Mouse (Mus musculus) myocyte (in vitro differentiated cells): ENCODE data around the gene Rps6kc1. TPM values are rescaled to one million over a fixed set of nuclear protein-coding genes. Genes with fewer than 3 reads are reported as not detected.

Source experiments
- H3K27me3 ChIP-seq: one replicate; pipeline ENCODE4 v1.6.1; 2011; ENCODE audit not compliant: control insufficient read depth, insufficient read depth, insufficient read length
- H3K36me3 ChIP-seq: one replicate; pipeline ENCODE4 v1.6.1; 2011; ENCODE audit not compliant: control insufficient read depth, insufficient read depth
- H3K4me2 ChIP-seq: one replicate; pipeline ENCODE4 v1.6.1; 2011; ENCODE audit warnings: low read depth, control low read depth
- H3K4me3 ChIP-seq: one replicate; pipeline ENCODE4 v1.5.1; 2011; ENCODE audit warnings: mild to moderate bottlenecking, control low read depth, moderate library complexity
- H3K79me2 ChIP-seq: one replicate; pipeline ENCODE4 v1.6.1; 2011; ENCODE audit not compliant: control insufficient read depth, insufficient read depth
- H3ac ChIP-seq: one replicate; pipeline ENCODE4 v1.6.1; 2011; ENCODE audit not compliant: control insufficient read depth, insufficient read length
- CEBPB ChIP-seq: IDR thresholded peaks from 2 replicates; pipeline ENCODE4 v1.6.1; 2011; ENCODE audit warnings: mild to moderate bottlenecking, moderate library complexity; ENCODE audit not compliant: poor library complexity, insufficient read depth, severe bottlenecking
- E2F4 ChIP-seq: IDR thresholded peaks from one replicate; pipeline ENCODE4 v1.6.1; 2011; ENCODE audit warnings: mild to moderate bottlenecking, control low read depth, moderate library complexity; ENCODE audit not compliant: insufficient read depth
- MAX ChIP-seq: IDR thresholded peaks from one replicate; pipeline ENCODE4 v1.6.1; 2011; ENCODE audit warnings: low read depth, mild to moderate bottlenecking, control low read depth
- MYOD1 ChIP-seq, 3 experiments: IDR thresholded peaks; one replicate each; pipeline ENCODE4 v1.6.1; 2011; ENCODE audit warnings: control low read depth in 2 of 3, low read depth in 2 of 3, mild to moderate bottlenecking in 2 of 3, moderate library complexity in 1 of 3; ENCODE audit not compliant: insufficient read length in 2 of 3, control insufficient read depth in 1 of 3
- MYOG ChIP-seq, 3 experiments: IDR thresholded peaks; one replicate each; pipeline ENCODE4 v1.6.1; 2011; ENCODE audit warnings: control low read depth in 2 of 3, low read depth in 2 of 3, mild to moderate bottlenecking in 2 of 3; ENCODE audit not compliant: insufficient read length in 2 of 3, control insufficient read depth in 1 of 3, insufficient read depth in 1 of 3
- POLR2A ChIP-seq: IDR thresholded peaks from one replicate; pipeline ENCODE4 v1.6.1; 2011; ENCODE audit warnings: low read depth, mild to moderate bottlenecking, control low read depth, moderate library complexity; ENCODE audit not compliant: insufficient read length
- POLR2AphosphoS2 ChIP-seq: IDR thresholded peaks from one replicate; pipeline ENCODE4 v1.6.1; 2011; ENCODE audit warnings: low read depth, control low read depth; ENCODE audit not compliant: insufficient read length
- REST ChIP-seq: IDR thresholded peaks from one replicate; pipeline ENCODE4 v1.6.1; 2011; ENCODE audit warnings: mild to moderate bottlenecking, control low read depth, moderate library complexity; ENCODE audit not compliant: insufficient read depth, insufficient read length
- SRF ChIP-seq: IDR thresholded peaks from one replicate; pipeline ENCODE4 v1.6.1; 2011; ENCODE audit warnings: low read depth; ENCODE audit not compliant: control insufficient read depth, insufficient read length
- TCF12 ChIP-seq: IDR thresholded peaks from one replicate; pipeline ENCODE4 v1.6.1; 2011; ENCODE audit warnings: mild to moderate bottlenecking, control low read depth; ENCODE audit not compliant: poor library complexity, insufficient read depth, severe bottlenecking
- TCF3 ChIP-seq: IDR thresholded peaks from one replicate; pipeline ENCODE4 v1.6.1; 2011; ENCODE audit warnings: low read depth, control low read depth; ENCODE audit not compliant: insufficient read length
- USF1 ChIP-seq: IDR thresholded peaks from one replicate; pipeline ENCODE4 v1.6.1; 2011; ENCODE audit warnings: low read depth, mild to moderate bottlenecking, control low read depth, moderate library complexity
- polyA plus RNA-seq: library from polyadenylated mRNA; unstranded; fragments of >200 nt; fragmentation: generic; extraction: Trizol; gene quantifications from one replicate; pipeline ENCODE4 v1.2.1, GENCODE M21; 2012; ENCODE audit warnings: missing spikeins

Gene Rps6kc1
- polyA plus RNA-seq, 1 experiment: 18.9 TPM

- Histone ChIP-seq H3ac (no peak overlapping the region), H3K36me3 (no peaks in the 10 kb centered on the region), H3K4me2 (no peak overlapping the region), H3K4me3 (no peak overlapping the region), H3K27me3 (no peaks in the 10 kb centered on the region), H3K79me2 (no peaks in the 10 kb centered on the region)
- TF ChIP-seq USF1 (no peak), POLR2AphosphoS2 (no peak), TCF12 (no peak), MYOD1 (IDR thresholded peaks at IDR 0.05; ENCODE audit: control insufficient read depth in 1 of 3, insufficient read length in 2 of 3, low read depth in 2 of 3) (no peak), MAX (no peak), CEBPB (no peak), SRF (no peak), E2F4 (no peak), POLR2A (no peak), REST (no peak), TCF3 (no peak), MYOG (IDR thresholded peaks at IDR 0.05; ENCODE audit: control insufficient read depth in 1 of 3, insufficient read depth in 1 of 3, insufficient read length in 2 of 3, low read depth in 2 of 3) (no peak)
Observed at GRCm38 (mm10) chr1:190667326-190667725, 244.2 kb downstream of the Rps6kc1 start.

- H3K27me3 ChIP-seq: no peaks in the 10 kb centered on the region
- H3K79me2 ChIP-seq: no peaks in the 10 kb centered on the region
- H3K36me3 ChIP-seq: no peaks in the 10 kb centered on the region
- no peak for TF ChIP-seq POLR2A
- TF ChIP-seq MYOD1 (IDR thresholded peaks at IDR 0.05; ENCODE audit: control insufficient read depth in 1 of 3, insufficient read length in 2 of 3, low read depth in 2 of 3): no peak
- no peak for TF ChIP-seq CEBPB
- no peak for TF ChIP-seq USF1
- TF ChIP-seq TCF3: no peak
- no peak for TF ChIP-seq E2F4
- TF ChIP-seq TCF12: no peak
- no peak for TF ChIP-seq REST
- TF ChIP-seq SRF: no peak
- no peak for TF ChIP-seq MYOG (IDR thresholded peaks at IDR 0.05; ENCODE audit: control insufficient read depth in 1 of 3, insufficient read depth in 1 of 3, insufficient read length in 2 of 3, low read depth in 2 of 3)
- TF ChIP-seq MAX: no peak
- TF ChIP-seq POLR2AphosphoS2: no peak
- no peak overlapping the region for H3K4me2 ChIP-seq
- H3ac ChIP-seq: no peak overlapping the region
- H3K4me3 ChIP-seq: no peak overlapping the region
Observed at GRCm38 (mm10) chr1:190665490-190665875, 246.1 kb downstream of the Rps6kc1 start.

- Histone ChIP-seq H3K27me3 (no peaks in the 10 kb centered on the region), H3ac (no peak overlapping the region), H3K36me3 (no peaks in the 10 kb centered on the region), H3K4me3 (no peak overlapping the region), H3K79me2 (no peaks in the 10 kb centered on the region), H3K4me2 (no peak overlapping the region)
- TF ChIP-seq MYOD1 (IDR thresholded peaks at IDR 0.05; ENCODE audit: control insufficient read depth in 1 of 3, insufficient read length in 2 of 3, low read depth in 2 of 3) (no peak), E2F4 (no peak), MYOG (IDR thresholded peaks at IDR 0.05; ENCODE audit: control insufficient read depth in 1 of 3, insufficient read depth in 1 of 3, insufficient read length in 2 of 3, low read depth in 2 of 3) (no peak), MAX (no peak), TCF3 (no peak), USF1 (no peak)
Observed at GRCm38 (mm10) chr1:190664767-190665489, 246.6 kb downstream of the Rps6kc1 start.

GRCm38 (mm10) chr1:190663996-190664395, 247.6 kb downstream of the Rps6kc1 start:
- Histone ChIP-seq H3K4me3 (no peak overlapping the region), H3K27me3 (no peaks in the 10 kb centered on the region), H3K4me2 (no peak overlapping the region), H3ac (no peak overlapping the region), H3K36me3 (no peaks in the 10 kb centered on the region), H3K79me2 (no peaks in the 10 kb centered on the region)
- TF ChIP-seq E2F4 (no peak), MAX (no peak), SRF (no peak), CEBPB (no peak), TCF12 (no peak), REST (no peak), MYOD1 (IDR thresholded peaks at IDR 0.05; ENCODE audit: control insufficient read depth in 1 of 3, insufficient read length in 2 of 3, low read depth in 2 of 3) (no peak), POLR2A (no peak)

GRCm38 (mm10) chr1:190662736-190663135, 248.8 kb downstream of the Rps6kc1 start:
- H3K27me3 ChIP-seq: no peaks in the 10 kb centered on the region
- H3K4me3 ChIP-seq: no peak overlapping the region
- no peaks in the 10 kb centered on the region for H3K79me2 ChIP-seq

More at GRCm38 (mm10) chr1:190662736-190663135, 248.8 kb downstream of the Rps6kc1 start:
- no peak overlapping the region for H3K4me2 ChIP-seq
- no peak overlapping the region for H3ac ChIP-seq
- TF ChIP-seq CEBPB (no peak), USF1 (no peak)
- no peaks in the 10 kb centered on the region for H3K36me3 ChIP-seq
